Mouse (Mus musculus): ENCODE data around the gene Utrn. TPM values are rescaled to one million over a fixed set of nuclear protein-coding genes. Genes with fewer than 3 reads are reported as not detected.
A peak's percentile ranks its signal among the peaks of the same experiment; 100 is the strongest.

Utrn gene
- total and polyA plus RNA-seq, 3 experiments = 9.4 to 115 (median 71.5) TPM

GRCm38 (mm10) chr10:12878661-12879312 lies 9.6 kb upstream of the Utrn start:
- ATAC-seq (ENCODE audit: extremely low read depth, insufficient number of reproducible peaks, low FRiP score, poor library complexity, severe bottlenecking) = no peak
- H3K4me1 ChIP-seq (ENCODE audit: insufficient read depth, low read depth, low read length) = peaks cover 20% of the 10 kb centered on the region
- TF ChIP-seq POLR2AphosphoS5 (IDR thresholded peaks at IDR 0.05; ENCODE audit: insufficient replicate concordance, low read depth, low read length) (no peak), GATA1 (IDR thresholded peaks at IDR 0.05; ENCODE audit: borderline replicate concordance, low read length) (no peak), CTCF (IDR thresholded peaks at IDR 0.05; ENCODE audit: low read depth, low read length) (no peak), GATA2 (IDR thresholded peaks at IDR 0.05; ENCODE audit: borderline replicate concordance, low read depth, low read length) (no peak), TAL1 (conservative IDR thresholded peaks at IDR 0.05; ENCODE audit: low read depth, low read length) (no peak)
- no peak for DNase-seq (ENCODE audit: low spot score)
- no peak overlapping the region for H3K4me3 ChIP-seq (ENCODE audit: low read depth, low read length)
- peaks cover 6% of the 10 kb centered on the region; the same call in 1 of the 2 replicates for H3K27me3 ChIP-seq (ENCODE audit: insufficient read depth, low read length)
- H3K9me3 ChIP-seq (replicated peaks) = no peaks in the 10 kb centered on the region
- no peaks in the 10 kb centered on the region for H3K36me3 ChIP-seq (replicated peaks)

- Histone ChIP-seq H3K4me1 (ENCODE audit: insufficient read depth, low read depth, low read length) (peaks cover 20% of the 10 kb centered on the region), H3K9me3 (replicated peaks) (no peaks in the 10 kb centered on the region), H3K27me3 (ENCODE audit: insufficient read depth, low read length) (no peaks in the 10 kb centered on the region), H3K36me3 (replicated peaks) (no peaks in the 10 kb centered on the region), H3K4me3 (ENCODE audit: low read depth, low read length) (no peak overlapping the region)
- ATAC-seq (ENCODE audit: extremely low read depth, insufficient number of reproducible peaks, low FRiP score, poor library complexity, severe bottlenecking) (no peak), DNase-seq (ENCODE audit: low spot score) (no peak)
- TF ChIP-seq POLR2AphosphoS5 (IDR thresholded peaks at IDR 0.05; ENCODE audit: insufficient replicate concordance, low read depth, low read length) (no peak), GATA1 (IDR thresholded peaks at IDR 0.05; ENCODE audit: borderline replicate concordance, low read length) (no peak), CTCF (IDR thresholded peaks at IDR 0.05; ENCODE audit: low read depth, low read length) (no peak), GATA2 (IDR thresholded peaks at IDR 0.05; ENCODE audit: borderline replicate concordance, low read depth, low read length) (no peak), TAL1 (conservative IDR thresholded peaks at IDR 0.05; ENCODE audit: low read depth, low read length) (no peak)
Observed at GRCm38 (mm10) chr10:12876426-12876825, 7.3 kb upstream of the Utrn start.

- ATAC-seq (ENCODE audit: extremely low read depth, insufficient number of reproducible peaks, low FRiP score, poor library complexity, severe bottlenecking) = no peak
- no peak for DNase-seq (ENCODE audit: low spot score)
- no peak for TF ChIP-seq POLR2AphosphoS5 (IDR thresholded peaks at IDR 0.05; ENCODE audit: insufficient replicate concordance, low read depth, low read length)
- no peak for TF ChIP-seq GATA1 (IDR thresholded peaks at IDR 0.05; ENCODE audit: borderline replicate concordance, low read length)
- no peak for TF ChIP-seq GATA2 (IDR thresholded peaks at IDR 0.05; ENCODE audit: borderline replicate concordance, low read depth, low read length)
- TF ChIP-seq TAL1 (conservative IDR thresholded peaks at IDR 0.05; ENCODE audit: low read depth, low read length) = no peak
- TF ChIP-seq CTCF (IDR thresholded peaks at IDR 0.05; ENCODE audit: low read depth, low read length) = no peak
- no peaks in the 10 kb centered on the region for H3K9me3 ChIP-seq (replicated peaks)
- H3K36me3 ChIP-seq (replicated peaks) = no peaks in the 10 kb centered on the region
- peaks cover 24% of the 10 kb centered on the region for H3K4me1 ChIP-seq (ENCODE audit: insufficient read depth, low read depth, low read length)
- H3K27me3 ChIP-seq (ENCODE audit: insufficient read depth, low read length) = no peaks in the 10 kb centered on the region
- H3K4me3 ChIP-seq (ENCODE audit: low read depth, low read length) = no peak overlapping the region
Observed at GRCm38 (mm10) chr10:12875410-12875809, 6.2 kb upstream of the Utrn start.

GRCm38 (mm10) chr10:12874577-12875277 lies 5.6 kb upstream of the Utrn start:
- Histone ChIP-seq H3K27me3 (ENCODE audit: insufficient read depth, low read length) (no peaks in the 10 kb centered on the region), H3K9me3 (replicated peaks) (no peaks in the 10 kb centered on the region), H3K4me3 (ENCODE audit: low read depth, low read length) (peak overlapping the region; percentile 65), H3K4me1 (ENCODE audit: insufficient read depth, low read depth, low read length) (peaks cover 24% of the 10 kb centered on the region), H3K36me3 (replicated peaks) (no peaks in the 10 kb centered on the region)
- DNase-seq (ENCODE audit: low spot score) (peak; percentile 30), ATAC-seq (ENCODE audit: extremely low read depth, insufficient number of reproducible peaks, low FRiP score, poor library complexity, severe bottlenecking) (peak; percentile 74)
- TF ChIP-seq POLR2AphosphoS5 (IDR thresholded peaks at IDR 0.05; ENCODE audit: insufficient replicate concordance, low read depth, low read length) (no peak), GATA2 (IDR thresholded peaks at IDR 0.05; ENCODE audit: borderline replicate concordance, low read depth, low read length) (no peak), TAL1 (conservative IDR thresholded peaks at IDR 0.05; ENCODE audit: low read depth, low read length) (no peak), CTCF (IDR thresholded peaks at IDR 0.05; ENCODE audit: low read depth, low read length) (no peak), GATA1 (IDR thresholded peaks at IDR 0.05; ENCODE audit: borderline replicate concordance, low read length) (no peak)

- ATAC-seq (ENCODE audit: extremely low read depth, insufficient number of reproducible peaks, low FRiP score, poor library complexity, severe bottlenecking) = no peak
- no peaks in the 10 kb centered on the region for H3K27me3 ChIP-seq (ENCODE audit: insufficient read depth, low read length)
- no peaks in the 10 kb centered on the region for H3K9me3 ChIP-seq (replicated peaks)
- H3K4me1 ChIP-seq (ENCODE audit: insufficient read depth, low read depth, low read length) = peaks cover 45% of the 10 kb centered on the region
- H3K36me3 ChIP-seq (replicated peaks) = peaks cover 3% of the 10 kb centered on the region
- no peak overlapping the region for H3K4me3 ChIP-seq (ENCODE audit: low read depth, low read length)
- no peak for TF ChIP-seq CTCF (IDR thresholded peaks at IDR 0.05; ENCODE audit: low read depth, low read length)
- no peak for TF ChIP-seq GATA2 (IDR thresholded peaks at IDR 0.05; ENCODE audit: borderline replicate concordance, low read depth, low read length)
- TF ChIP-seq POLR2AphosphoS5 (IDR thresholded peaks at IDR 0.05; ENCODE audit: insufficient replicate concordance, low read depth, low read length) = no peak
- no peak for TF ChIP-seq TAL1 (conservative IDR thresholded peaks at IDR 0.05; ENCODE audit: low read depth, low read length)
- no peak for TF ChIP-seq GATA1 (IDR thresholded peaks at IDR 0.05; ENCODE audit: borderline replicate concordance, low read length)
- no peak for DNase-seq (ENCODE audit: low spot score)
Observed at GRCm38 (mm10) chr10:12869846-12870245, 681 bp upstream of the Utrn start.
